Mouse (Mus musculus) cerebellum, postnatal 14 days (tissue): ENCODE data around the gene Exosc9.
"Not testable (repeated sequence)": the region's sequence is repeated elsewhere in the genome, so short reads cannot be mapped to it uniquely, and the experiment has no call there.

Source experiments
- DNase-seq, 2 experiments: peaks; one replicate each; pipeline ENCODE4 v3.0.0; 2021; ENCODE audit warnings: mixed read lengths in 2 of 2

Exosc9 gene

DNA sequence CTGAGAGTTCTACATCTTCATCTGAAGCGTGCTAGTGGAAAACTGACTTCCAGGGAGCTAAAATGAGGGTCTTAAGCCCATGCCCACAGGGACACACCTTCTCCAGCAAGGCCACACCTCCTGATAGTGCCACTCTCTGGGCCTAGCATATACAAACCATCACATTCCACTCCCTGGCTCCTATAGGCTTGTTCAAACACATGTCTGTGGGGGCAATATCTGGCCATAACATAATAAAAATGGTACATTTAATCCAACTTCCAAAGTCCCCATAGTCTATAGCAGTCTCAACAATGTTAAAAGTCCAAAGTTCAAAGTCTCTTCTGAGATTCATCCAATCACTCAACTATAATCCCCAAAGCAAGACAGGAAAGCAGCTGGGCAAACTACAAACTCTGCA, 5.2 kb downstream of the Exosc9 start:
- DNase-seq: no peak

GRCm38 (mm10) chr3:36559606-36560005, 7.2 kb downstream of the Exosc9 start:
- no peak for DNase-seq

DNA sequence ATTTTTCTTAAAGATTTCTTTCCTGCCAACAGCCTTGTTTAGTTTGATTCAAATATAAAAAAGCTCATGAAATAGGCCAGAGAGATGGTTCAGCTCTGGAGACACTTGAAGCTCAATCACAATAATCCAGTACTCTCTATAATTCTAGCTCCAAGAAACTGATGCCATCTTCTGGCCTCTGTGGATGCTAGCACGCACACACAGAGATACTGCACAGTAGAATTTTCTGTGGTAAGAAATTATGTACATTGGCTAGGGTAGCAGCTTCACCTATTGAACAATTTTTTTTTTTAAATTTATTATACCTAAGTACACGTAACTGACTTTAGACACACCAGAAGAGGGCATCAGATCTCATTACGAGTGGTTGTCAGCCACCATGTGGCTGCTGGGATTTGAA, 11.3 kb downstream of the Exosc9 start:
- no peak for DNase-seq

DNA sequence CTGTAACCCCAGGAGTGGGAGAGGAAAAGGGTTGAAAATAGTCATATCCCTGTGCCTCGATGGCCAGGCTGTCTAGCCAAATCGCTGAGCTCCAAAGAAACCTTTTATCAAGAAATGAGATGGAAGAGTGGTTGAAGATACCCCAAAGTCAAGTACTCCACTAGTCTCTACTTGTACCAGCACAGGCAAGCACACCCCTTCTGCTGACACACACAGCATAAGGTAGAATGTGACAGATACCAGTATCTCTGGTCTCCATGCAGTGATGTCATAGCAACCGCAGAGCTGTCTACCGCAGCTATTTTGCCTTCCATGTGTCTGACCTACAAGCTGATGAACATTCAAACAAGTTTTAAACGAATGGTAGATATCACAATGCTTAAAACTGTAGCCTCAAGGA, 17.4 kb downstream of the Exosc9 start:
- DNase-seq: no peak

- peak in 1 of 2 experiments; percentile 60 for DNase-seq
Measured at GRCm38 (mm10) chr3:36571361-36571826, 19.0 kb downstream of the Exosc9 start.

- peak; percentile 98 to 99 for DNase-seq
Measured at GRCm38 (mm10) chr3:36571827-36572378, 19.5 kb downstream of the Exosc9 start, which contains the start of gene Ccna2. TSS of gene Ccna2 (minus strand) at chr3:36572150.

DNA sequence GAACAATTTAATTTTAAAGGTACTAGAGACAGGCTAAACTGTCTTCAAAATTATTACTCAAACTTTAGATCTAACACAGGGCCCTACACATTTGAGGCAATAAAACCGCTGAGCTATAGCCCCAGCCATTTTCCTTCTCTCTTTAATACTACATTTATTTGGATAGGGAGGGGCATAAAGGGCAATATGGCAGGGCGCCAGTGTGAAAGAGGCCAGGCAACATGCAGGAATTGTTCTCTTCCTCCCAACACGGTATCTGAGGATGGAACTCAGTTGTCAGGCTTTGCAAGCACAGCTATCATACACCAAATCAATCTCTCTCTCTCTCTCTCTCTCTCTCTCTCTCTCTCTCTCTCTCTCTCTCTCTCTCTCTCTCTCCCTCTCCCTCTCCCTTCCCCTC, 46.4 kb downstream of the Exosc9 start:
- DNase-seq: no peak

GRCm38 (mm10) chr3:36599773-36600172, 47.4 kb downstream of the Exosc9 start:
- DNase-seq: not testable (repeated sequence)

DNA sequence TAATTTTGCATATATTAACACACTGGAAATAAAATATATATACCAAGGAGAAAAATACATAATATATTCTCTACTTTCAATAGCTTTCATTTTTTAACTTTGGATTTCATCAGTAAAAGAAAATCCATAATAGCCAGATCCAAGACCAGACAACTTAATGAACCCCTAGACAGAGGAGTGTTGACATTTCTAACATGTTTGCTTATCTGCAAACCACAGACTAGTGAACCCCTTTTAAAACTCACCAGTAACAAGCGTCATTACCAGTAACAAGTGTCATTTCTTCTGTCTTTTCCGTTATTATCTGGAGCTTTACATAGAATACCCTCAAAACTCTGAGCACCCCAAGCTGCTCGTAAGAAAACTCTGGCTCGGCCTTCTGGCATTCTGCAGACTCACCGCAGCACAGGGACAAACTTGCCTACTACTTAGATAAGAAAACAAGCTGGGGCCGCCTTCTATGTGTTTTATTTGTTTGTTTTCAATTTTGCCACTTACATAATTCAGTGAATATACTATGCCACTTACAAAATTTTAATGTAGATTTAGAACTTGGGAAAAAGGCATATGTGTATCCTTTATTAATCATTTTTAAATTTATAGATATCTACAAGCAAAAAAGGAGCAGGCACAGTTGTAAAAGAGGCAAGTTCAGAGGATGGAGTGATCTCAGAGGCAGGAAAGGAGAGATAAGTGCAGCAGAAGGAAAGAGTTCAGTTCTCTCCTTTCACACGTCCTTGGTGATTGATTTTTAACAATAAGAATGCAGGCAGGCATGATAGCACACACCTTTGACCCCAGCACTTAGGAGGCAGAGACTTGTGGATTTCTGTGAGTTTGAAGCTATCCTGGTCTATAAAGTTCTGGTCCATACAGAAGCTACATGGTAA, 53.7 kb downstream of the Exosc9 start:
- no peak for DNase-seq

GRCm38 (mm10) chr3:36612687-36613086, 60.3 kb downstream of the Exosc9 start:
- DNase-seq: peak in 1 of 2 experiments; percentile 27

- DNase-seq: peak; percentile 96 to 97
Measured at GRCm38 (mm10) chr3:36613202-36613907, 60.9 kb downstream of the Exosc9 start, which contains the start of gene Bbs7. TSS of gene Bbs7 (minus strand) at chr3:36613477.

DNA sequence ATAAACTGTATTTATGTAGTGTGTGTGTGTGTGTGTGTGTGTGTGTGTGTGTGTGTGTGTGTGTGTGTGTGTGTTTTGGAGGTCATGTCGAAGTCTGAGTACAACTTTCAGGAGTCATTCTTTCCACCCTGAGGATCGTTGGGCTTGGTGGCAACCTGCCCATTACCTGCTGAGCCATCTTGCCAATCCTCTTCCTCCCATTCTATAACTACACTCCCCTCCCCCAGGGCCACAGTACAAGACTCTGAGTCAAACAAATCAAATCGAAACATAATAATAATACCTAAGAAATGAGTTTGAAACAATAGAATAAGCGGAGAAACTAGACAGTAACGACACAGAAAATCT, 61.5 kb downstream of the Exosc9 start:
- peak; percentile 58 to 63 for DNase-seq
